Mouse (Mus musculus) midbrain, embryonic 15.5 days (tissue): ENCODE measurements around the gene Kbtbd4. TPM values are rescaled to one million over a fixed set of nuclear protein-coding genes. Genes with fewer than 3 reads are reported as not detected.

Experiments
- ATAC-seq: fragments of 200-750 bp; cut with Nextera tagmentation; replicated peaks from 2 replicates; pipeline ENCODE4 v1.8.0; 2017; ENCODE audit warnings: moderate TSS enrichment
- H3K27ac ChIP-seq: fragments of 300-500 bp; sonication (generic); 2 replicates; pipeline ENCODE4 v1.5.1; 2015; ENCODE audit warnings: mild to moderate bottlenecking, inconsistent platforms
- H3K27me3 ChIP-seq: fragments of 300-500 bp; sonication (generic); replicated peaks from 2 replicates; pipeline ENCODE4 v1.6.1; 2015; ENCODE audit warnings: inconsistent platforms
- H3K36me3 ChIP-seq: fragments of 300-500 bp; sonication (generic); replicated peaks from 2 replicates; pipeline ENCODE4 v1.6.1; 2015; ENCODE audit warnings: inconsistent platforms
- H3K4me1 ChIP-seq: fragments of 300-500 bp; sonication (generic); 2 replicates; pipeline ENCODE4 v1.6.1; 2015; ENCODE audit warnings: inconsistent platforms
- H3K4me2 ChIP-seq: fragments of 300-500 bp; sonication (generic); 2 replicates; pipeline ENCODE4 v1.6.1; 2015; ENCODE audit warnings: inconsistent platforms, mild to moderate bottlenecking, moderate library complexity
- H3K4me3 ChIP-seq: fragments of 300-500 bp; sonication (generic); 2 replicates; pipeline ENCODE4 v1.5.1; 2015; ENCODE audit warnings: mild to moderate bottlenecking, inconsistent platforms
- H3K9ac ChIP-seq: fragments of 300-500 bp; sonication (generic); 2 replicates; pipeline ENCODE4 v1.6.1; 2015; ENCODE audit warnings: mild to moderate bottlenecking, inconsistent platforms
- H3K9me3 ChIP-seq: fragments of 300-500 bp; sonication (generic); 2 replicates; pipeline ENCODE4 v1.6.1; 2016; ENCODE audit warnings: inconsistent platforms
- WGBS: fragments of 180-500 bp; shearing (Covaris S2); methylation state at CpG from one replicate; pipeline ENCODE4 v1.1.7; 2015; ENCODE audit warnings: mixed read lengths; 5-methylcytosine and 5-hydroxymethylcytosine counted together
- polyA plus RNA-seq: library from polyadenylated mRNA; unstranded; fragments of >200 nt; fragmentation: Nextera tagmentation; extraction: Ambion mirVana; gene quantifications from 2 replicates; pipeline ENCODE4 v1.2.1, GENCODE M21; 2015

Kbtbd4 gene
- polyA plus RNA-seq, 1 experiment from 2014 or later: 71.1 TPM

DNA sequence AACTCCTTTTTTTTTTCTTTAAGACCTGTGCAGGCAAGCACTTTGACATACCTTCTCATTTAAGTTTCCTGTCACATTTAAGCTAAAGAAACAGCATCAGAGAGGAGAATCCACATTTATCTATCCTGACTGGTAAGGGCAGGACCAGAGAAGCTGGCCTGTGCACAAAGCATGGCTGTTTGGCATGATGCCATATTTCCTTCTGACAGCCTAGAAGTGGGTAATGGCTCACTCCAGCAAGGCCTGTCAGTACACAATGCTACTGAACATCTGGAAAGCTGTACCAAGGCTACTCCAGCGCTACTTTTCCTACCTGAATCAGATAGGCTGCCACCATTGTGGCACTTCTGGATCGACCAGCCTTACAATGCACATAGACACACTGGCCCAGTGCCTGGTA lies 9.1 kb downstream of the Kbtbd4 start:
- Histone ChIP-seq H3K27ac (no peak overlapping the region), H3K4me2 (no peak overlapping the region), H3K9ac (no peak overlapping the region), H3K4me1 (peaks cover 27% of the 10 kb centered on the region), H3K9me3 (no peaks in the 10 kb centered on the region), H3K4me3 (no peak overlapping the region), H3K27me3 (no peaks in the 10 kb centered on the region), H3K36me3 (peaks cover 28% of the 10 kb centered on the region; the same call in 1 of the 2 replicates)
- 78% methylated on average over 2 of the region's 2 CpGs for WGBS
- no peak for ATAC-seq

DNA sequence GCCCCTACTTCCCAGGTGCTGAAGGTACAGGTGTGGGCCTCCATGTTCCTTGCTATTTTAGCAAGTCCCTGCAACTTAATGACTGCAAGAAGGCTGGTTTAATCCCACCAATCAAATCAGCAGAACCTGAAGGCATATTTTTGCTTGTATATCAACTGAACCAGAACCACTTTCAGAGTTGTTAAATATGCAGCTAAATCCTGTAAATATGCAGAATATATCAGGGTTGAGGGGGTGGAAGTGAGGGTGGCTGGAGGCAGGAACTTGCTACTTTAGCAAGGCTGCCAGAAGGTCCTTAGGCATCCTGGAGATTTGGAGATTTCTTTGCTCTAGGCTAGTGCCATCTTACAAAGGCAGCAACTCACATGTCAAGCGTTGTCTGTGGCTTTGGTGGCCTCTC lies 11.0 kb downstream of the Kbtbd4 start:
- peaks cover 15% of the 10 kb centered on the region; the same call in 1 of the 2 replicates for H3K36me3 ChIP-seq
- no peak for ATAC-seq
- H3K9me3 ChIP-seq: no peaks in the 10 kb centered on the region
- H3K4me3 ChIP-seq: no peak overlapping the region
- no peak overlapping the region for H3K27ac ChIP-seq
- no peaks in the 10 kb centered on the region for H3K27me3 ChIP-seq
- WGBS: 71% methylated on average over 1 of the region's 1 CpGs
- H3K4me1 ChIP-seq: peaks cover 27% of the 10 kb centered on the region
- H3K4me2 ChIP-seq: peak overlapping the region; percentile 76
- H3K9ac ChIP-seq: no peak overlapping the region

DNA sequence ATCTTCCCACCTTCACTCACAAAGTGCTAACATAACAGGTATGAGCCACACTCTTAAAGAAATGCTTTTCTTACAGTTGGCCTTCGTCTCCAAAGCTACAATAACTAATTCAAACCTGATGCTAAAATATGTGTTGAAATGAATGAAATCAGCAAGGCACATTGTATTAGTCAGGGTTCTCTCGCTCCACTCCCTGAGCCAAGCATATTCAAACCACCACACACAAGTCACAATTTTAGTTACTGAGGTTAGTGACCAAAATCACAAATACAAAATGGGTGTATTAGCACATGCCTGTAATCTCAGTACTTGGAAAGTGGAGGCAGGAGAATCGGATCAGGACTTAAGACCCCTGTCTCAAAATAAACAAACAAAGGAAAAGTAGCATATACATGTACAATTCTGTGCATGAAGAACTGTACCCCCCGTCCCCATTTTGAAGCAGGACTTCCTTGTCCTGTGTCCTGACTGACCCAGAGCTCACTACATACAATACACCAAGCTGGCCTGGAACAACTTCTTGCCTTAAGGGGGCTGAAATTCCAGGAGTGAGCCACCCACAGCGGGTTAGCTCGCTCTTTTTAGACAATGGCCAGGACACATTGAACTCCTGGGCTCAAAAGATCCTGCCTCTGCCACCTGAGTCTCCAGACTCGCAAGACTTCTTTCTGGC lies 12.2 kb downstream of the Kbtbd4 start:
- peak overlapping the region; percentile 60 for H3K4me3 ChIP-seq
- no peaks in the 10 kb centered on the region for H3K27me3 ChIP-seq
- peak overlapping the region; percentile 76 for H3K4me2 ChIP-seq
- peaks cover 27% of the 10 kb centered on the region for H3K4me1 ChIP-seq
- 27% methylated on average over 7 of the region's 7 CpGs for WGBS
- peaks cover 8% of the 10 kb centered on the region; the same call in 1 of the 2 replicates for H3K36me3 ChIP-seq
- no peaks in the 10 kb centered on the region for H3K9me3 ChIP-seq
- H3K9ac ChIP-seq: peak overlapping the region; percentile 95
- peak overlapping the region; percentile 92 for H3K27ac ChIP-seq
- 0 out of 2 replicates have a peak, but pooled peaks have one; percentile 13 for ATAC-seq

DNA sequence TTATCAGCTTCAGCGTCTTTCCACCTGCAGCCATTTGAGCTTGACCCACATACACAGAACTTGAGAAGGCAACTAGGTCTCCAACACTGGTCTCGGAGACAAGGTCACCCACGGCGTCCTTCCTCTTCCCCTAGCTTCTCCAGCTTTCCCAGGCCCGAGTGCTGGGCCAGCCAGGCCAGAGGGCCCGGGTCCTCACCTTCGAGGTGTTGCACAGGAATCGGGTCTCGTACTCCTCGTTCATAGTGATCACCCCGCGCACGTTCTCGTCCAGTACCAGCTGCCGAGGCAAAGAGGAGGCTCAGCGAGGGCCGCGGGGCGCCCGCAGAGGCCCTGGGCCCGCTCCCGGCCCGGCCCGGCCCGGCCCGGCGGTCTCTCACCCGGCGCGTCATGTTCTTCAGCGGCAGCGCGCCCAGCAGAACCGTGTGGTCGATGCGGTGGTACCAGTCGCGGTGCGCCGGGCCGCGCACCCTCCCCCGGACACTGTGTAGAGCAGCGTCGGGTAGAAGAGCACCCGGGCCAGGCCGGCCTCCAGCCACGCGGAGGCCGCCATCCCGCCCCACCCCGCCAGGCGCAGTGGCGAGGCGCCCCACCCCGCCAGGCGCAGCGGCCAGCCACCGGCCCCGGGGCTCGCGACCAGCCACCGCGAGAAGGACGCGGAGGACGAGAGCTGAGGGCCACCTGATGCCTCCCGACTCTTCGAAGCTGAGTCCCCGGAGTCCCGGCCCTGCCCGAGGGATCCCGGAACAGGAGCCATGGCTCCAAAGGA lies 12.9 kb downstream of the Kbtbd4 start:
- no peaks in the 10 kb centered on the region for H3K9me3 ChIP-seq
- no peaks in the 10 kb centered on the region for H3K27me3 ChIP-seq
- H3K27ac ChIP-seq: peak overlapping the region; percentile 92
- ATAC-seq: peak; percentile 92
- H3K4me3 ChIP-seq: peak overlapping the region; percentile 60
- WGBS: under 1% methylated on average over 67 of the region's 73 CpGs
- H3K4me2 ChIP-seq: peak overlapping the region; percentile 76
- peaks cover 4% of the 10 kb centered on the region; the same call in 1 of the 2 replicates for H3K36me3 ChIP-seq
- H3K9ac ChIP-seq: peak overlapping the region; percentile 95
- H3K4me1 ChIP-seq: peaks cover 27% of the 10 kb centered on the region

DNA sequence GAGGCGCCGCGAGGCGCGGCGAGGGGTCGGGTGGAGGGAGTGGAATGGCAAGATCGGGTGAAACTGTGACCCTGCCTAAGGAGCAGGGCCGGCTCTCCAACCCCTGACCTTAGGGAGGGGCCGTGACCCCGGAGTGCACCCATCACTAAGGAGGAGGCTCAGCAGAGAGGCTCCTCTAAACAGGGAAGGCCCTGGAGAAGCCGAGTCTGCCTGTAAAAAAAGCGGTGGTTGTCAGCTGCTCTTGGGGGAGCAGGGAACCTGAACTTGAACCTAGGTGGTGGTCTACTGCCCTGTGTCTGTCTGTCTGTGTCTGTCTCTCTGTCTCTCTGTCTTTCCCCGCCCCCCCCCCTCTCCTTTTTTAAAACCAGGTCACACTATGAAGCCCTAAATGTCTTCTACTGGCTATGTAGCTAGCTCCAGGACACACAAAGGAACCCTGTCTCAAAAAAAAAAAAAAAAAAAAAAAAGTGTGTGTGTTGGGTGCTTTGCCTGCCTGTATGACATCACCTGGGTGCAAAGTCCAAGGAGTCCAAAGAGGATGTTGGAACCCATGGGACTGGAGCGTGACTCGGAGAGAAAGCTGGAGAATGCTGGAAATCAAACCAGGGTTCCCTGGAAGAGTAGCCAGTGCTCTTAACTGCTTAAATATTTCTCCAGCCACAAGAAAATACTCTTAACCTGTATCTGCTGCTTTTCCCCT lies 13.6 kb downstream of the Kbtbd4 start:
- peak overlapping the region; percentile 92 for H3K27ac ChIP-seq
- ATAC-seq: no peak; the same call in 1 of the 2 replicates
- H3K9ac ChIP-seq: peak overlapping the region; percentile 95
- peaks cover 27% of the 10 kb centered on the region for H3K4me1 ChIP-seq
- H3K36me3 ChIP-seq: no peaks in the 10 kb centered on the region
- H3K27me3 ChIP-seq: no peaks in the 10 kb centered on the region
- no peaks in the 10 kb centered on the region for H3K9me3 ChIP-seq
- WGBS: 8% methylated on average over 16 of the region's 16 CpGs
- peak overlapping the region; percentile 76 for H3K4me2 ChIP-seq
- peak overlapping the region; percentile 60 for H3K4me3 ChIP-seq

DNA sequence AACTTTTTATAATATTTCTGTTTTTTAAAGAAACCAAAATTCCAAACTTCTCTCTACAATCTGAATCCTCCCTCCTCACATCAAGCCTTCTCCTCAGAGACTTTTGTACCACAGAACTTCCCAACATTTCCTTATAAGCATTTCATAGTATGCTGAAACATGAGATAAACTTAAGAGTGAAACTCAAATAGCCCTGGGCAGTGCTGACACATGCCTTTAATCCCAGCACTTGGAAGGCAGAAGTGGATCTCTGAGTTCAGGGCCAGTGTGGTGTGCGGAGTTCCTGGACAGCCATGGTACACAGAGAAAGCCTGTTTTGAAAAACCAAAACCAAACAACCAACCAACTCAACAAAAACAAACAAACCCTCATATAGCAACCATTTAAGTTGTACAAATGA lies 16.6 kb downstream of the Kbtbd4 start:
- ATAC-seq: no peak
- 95% methylated on average over 1 of the region's 1 CpGs for WGBS
- H3K27me3 ChIP-seq: no peaks in the 10 kb centered on the region
- no peak overlapping the region for H3K4me2 ChIP-seq
- no peaks in the 10 kb centered on the region for H3K9me3 ChIP-seq
- no peaks in the 10 kb centered on the region for H3K36me3 ChIP-seq
- H3K27ac ChIP-seq: no peak overlapping the region
- no peak overlapping the region for H3K9ac ChIP-seq
- H3K4me1 ChIP-seq: peaks cover 14% of the 10 kb centered on the region
- no peak overlapping the region for H3K4me3 ChIP-seq

DNA sequence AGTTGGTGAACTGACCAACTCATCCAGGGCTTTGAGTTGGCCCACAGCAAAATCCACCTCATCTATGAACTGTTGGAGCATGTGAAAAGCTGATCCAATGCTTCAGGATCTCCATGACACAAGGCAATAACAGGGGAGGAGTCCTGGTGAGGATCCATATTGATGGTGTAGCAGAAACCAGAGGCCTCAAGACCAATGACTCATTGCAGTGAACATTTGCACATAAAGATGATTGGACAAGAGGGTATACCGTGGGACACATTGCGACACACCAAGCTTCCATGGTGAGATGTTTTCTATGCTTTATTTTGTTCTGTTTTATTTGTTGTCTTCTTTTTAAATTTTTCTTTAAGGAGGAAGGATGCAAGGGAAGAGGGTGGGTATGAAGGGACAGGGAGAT lies 18.1 kb downstream of the Kbtbd4 start:
- no peak overlapping the region for H3K9ac ChIP-seq
- 94% methylated on average over 2 of the region's 2 CpGs for WGBS

DNA sequence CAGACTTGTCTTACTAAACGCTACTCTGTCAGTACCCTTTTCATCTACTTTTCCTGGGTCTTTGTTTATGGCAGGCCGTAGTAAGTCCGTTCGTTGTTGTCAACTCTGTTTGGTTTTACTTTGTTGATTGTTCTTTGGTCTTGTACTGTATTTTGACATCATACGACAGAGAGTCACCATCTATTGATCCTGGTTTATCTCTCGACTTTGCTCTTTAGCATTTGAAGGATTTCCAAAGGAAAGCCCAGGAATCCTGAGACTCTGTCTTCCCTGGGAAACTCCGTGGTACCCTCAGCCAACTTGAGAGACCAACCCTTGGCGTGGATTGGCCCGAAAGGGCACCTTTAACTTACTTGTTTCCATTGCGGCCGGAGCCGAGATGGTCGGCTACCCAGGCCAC lies 24.0 kb downstream of the Kbtbd4 start:
- no peak for ATAC-seq
- Histone ChIP-seq H3K27ac (no peak overlapping the region), H3K4me1 (no peaks in the 10 kb centered on the region), H3K36me3 (no peaks in the 10 kb centered on the region), H3K27me3 (no peaks in the 10 kb centered on the region), H3K4me2 (no peak overlapping the region), H3K9me3 (no peaks in the 10 kb centered on the region), H3K4me3 (no peak overlapping the region), H3K9ac (no peak overlapping the region)
- WGBS: 88% methylated on average over 13 of the region's 13 CpGs

More for the DNA sequence above, 18.1 kb downstream of the Kbtbd4 start:
- ATAC-seq: no peak
- Histone ChIP-seq H3K36me3 (no peaks in the 10 kb centered on the region), H3K27ac (no peak overlapping the region), H3K4me1 (peaks cover 4% of the 10 kb centered on the region), H3K27me3 (no peaks in the 10 kb centered on the region), H3K9me3 (no peaks in the 10 kb centered on the region), H3K4me3 (no peak overlapping the region), H3K4me2 (no peak overlapping the region)

DNA sequence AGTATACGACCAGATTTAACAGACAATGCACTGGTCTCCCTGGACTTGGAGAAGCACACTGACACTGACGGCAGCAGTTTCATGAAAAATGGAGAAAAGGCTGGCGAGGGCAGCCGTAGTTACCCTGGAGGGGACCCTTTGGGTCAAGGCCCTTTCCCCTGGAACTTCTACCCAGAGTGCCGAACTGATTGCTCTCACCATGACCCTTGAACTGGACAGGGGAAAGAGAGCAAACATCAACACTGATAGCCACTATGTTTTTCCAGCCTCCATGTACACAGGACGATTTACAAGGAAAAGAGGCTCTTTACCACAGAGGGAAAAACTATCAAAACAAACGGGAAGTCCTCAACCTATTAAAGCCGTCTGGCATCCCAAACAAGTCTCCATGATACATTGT lies 27.3 kb downstream of the Kbtbd4 start:
- H3K27me3 ChIP-seq: no peaks in the 10 kb centered on the region
- H3K36me3 ChIP-seq: no peaks in the 10 kb centered on the region
- WGBS: 84% methylated on average over 8 of the region's 8 CpGs
- H3K27ac ChIP-seq: no peak overlapping the region
- no peaks in the 10 kb centered on the region for H3K9me3 ChIP-seq
- H3K4me3 ChIP-seq: no peak overlapping the region
- H3K9ac ChIP-seq: no peak overlapping the region
- ATAC-seq: no peak
- H3K4me2 ChIP-seq: no peak overlapping the region
- no peaks in the 10 kb centered on the region for H3K4me1 ChIP-seq

DNA sequence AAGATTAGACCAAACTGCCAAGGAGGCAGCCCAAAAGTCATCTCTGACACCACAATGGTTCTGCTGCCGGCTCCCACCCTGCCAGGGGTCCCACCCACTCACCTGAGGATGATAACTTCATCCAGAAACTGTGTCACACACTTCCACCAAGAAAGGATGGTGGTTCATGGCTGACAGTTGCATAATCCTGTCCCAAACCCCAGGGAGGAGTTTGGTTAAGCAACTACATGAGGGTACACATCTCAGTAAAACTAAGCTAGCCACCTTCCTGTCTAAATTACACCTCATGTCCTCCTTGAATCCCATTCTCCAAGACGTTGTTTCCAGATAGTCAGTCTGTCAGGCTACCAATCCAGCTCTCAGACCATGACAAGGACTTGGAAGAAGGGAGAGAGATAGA lies 27.7 kb downstream of the Kbtbd4 start:
- H3K9me3 ChIP-seq: no peaks in the 10 kb centered on the region
- no peak overlapping the region for H3K4me3 ChIP-seq
- 62% methylated on average over 2 of the region's 2 CpGs for WGBS

DNA sequence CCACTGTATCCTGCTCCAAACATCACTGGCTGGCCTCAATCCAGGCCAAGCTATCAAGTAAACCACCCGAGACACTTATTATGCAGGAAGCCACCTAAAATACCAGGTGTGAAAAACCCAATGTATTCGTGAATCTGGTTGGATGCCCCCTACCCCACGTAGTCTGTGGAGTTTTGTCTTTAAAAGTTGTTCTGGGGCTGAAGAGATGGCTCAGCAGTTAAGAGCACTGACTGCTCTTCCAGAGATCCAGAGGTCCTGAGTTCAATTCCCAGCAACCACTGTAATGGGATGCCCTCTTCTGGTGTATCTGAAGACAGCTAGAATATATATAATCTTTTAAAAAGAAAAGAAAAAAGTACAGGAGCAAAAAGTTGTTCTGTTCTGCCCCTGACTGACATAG lies 33.8 kb downstream of the Kbtbd4 start:
- ATAC-seq: no peak
- Histone ChIP-seq H3K36me3 (no peaks in the 10 kb centered on the region), H3K27ac (no peak overlapping the region), H3K4me3 (no peak overlapping the region), H3K9ac (no peak overlapping the region), H3K27me3 (no peaks in the 10 kb centered on the region), H3K4me1 (peaks cover 27% of the 10 kb centered on the region), H3K4me2 (no peak overlapping the region), H3K9me3 (no peaks in the 10 kb centered on the region)
- WGBS: 79% methylated on average over 3 of the region's 3 CpGs

More for the DNA sequence above, 27.7 kb downstream of the Kbtbd4 start:
- Histone ChIP-seq H3K4me1 (no peaks in the 10 kb centered on the region), H3K36me3 (no peaks in the 10 kb centered on the region), H3K27ac (no peak overlapping the region), H3K9ac (no peak overlapping the region), H3K27me3 (no peaks in the 10 kb centered on the region), H3K4me2 (no peak overlapping the region)
- no peak for ATAC-seq

DNA sequence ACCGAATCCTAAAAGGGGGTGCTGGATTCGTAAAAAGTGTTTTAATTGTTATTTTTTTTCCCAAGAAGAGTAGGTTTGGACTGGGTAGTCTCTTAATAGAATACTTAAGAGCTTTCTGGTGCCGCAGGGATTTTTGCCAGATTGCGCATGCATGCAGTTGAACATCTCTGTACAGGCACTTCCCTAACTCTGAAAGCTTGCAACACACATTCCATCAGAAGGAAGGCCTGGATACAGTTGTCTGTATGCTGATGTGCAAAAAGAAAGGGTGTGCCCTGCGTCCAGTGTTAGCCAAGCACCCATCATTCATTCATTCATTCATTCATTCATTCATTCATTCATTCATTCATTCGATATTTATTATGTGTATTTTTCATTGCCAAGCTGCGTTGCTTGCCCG lies 35.2 kb downstream of the Kbtbd4 start:
- Histone ChIP-seq H3K4me3 (peak overlapping the region; percentile 87), H3K4me1 (peaks cover 40% of the 10 kb centered on the region), H3K27ac (peak overlapping the region; percentile 96), H3K9me3 (no peaks in the 10 kb centered on the region), H3K27me3 (no peaks in the 10 kb centered on the region), H3K36me3 (no peaks in the 10 kb centered on the region), H3K9ac (peak overlapping the region; percentile 94), H3K4me2 (peak overlapping the region; percentile 76)
- 50% methylated on average over 8 of the region's 8 CpGs for WGBS
- peak; percentile 70 for ATAC-seq
